ENCODE assay signal across 8 mouse cellular contexts in genomic region chr9:65667701-65668100, GRCm38 (mm10). TPM values are rescaled to one million over a fixed set of nuclear protein-coding genes. Genes with fewer than 3 reads are reported as not detected.
DNase-seq lines count a peak whose midpoint lies in the region; ATAC-seq lines count a peak whose summit lies in the region.

TSS of gene Oaz2 (plus strand) at chr9:65668001.

- DNase-seq in kidney, adult 9 months = no peak
- no peak for DNase-seq in adrenal gland, postnatal 4 days (ENCODE audit: low spot score in 2 of 2)
- DNase-seq in layer of hippocampus, postnatal 14 days (ENCODE audit: low spot score in 2 of 2) = no peak
- no peak for DNase-seq in midbrain, embryonic 14.5 days
- no peak for DNase-seq in cerebellum, postnatal 4 days (ENCODE audit: low spot score in 2 of 2)
- no peak for DNase-seq in thymus, postnatal 4 days

- no peaks in the 10 kb centered on the region for H3K27me3 ChIP-seq in kidney, embryonic 16.5 days (ENCODE audit: insufficient read depth, low read length)
- no peaks in the 10 kb centered on the region for H3K27me3 ChIP-seq in midbrain, embryonic 14.5 days (ENCODE audit: control insufficient read depth, insufficient read depth, low read length)

- no peak within 1 kb of the TSS for H3K9ac ChIP-seq in kidney, embryonic 16.5 days (replicated peaks; ENCODE audit: low read length)
- no peak within 1 kb of the TSS for H3K9ac ChIP-seq in midbrain, embryonic 14.5 days (replicated peaks; ENCODE audit: low read length)

- H3K27ac ChIP-seq in kidney, embryonic 16.5 days (ENCODE audit: low read length) = no peak within 1 kb of the TSS
- H3K27ac ChIP-seq in midbrain, embryonic 14.5 days (replicated peaks; ENCODE audit: low read depth, low read length) = no peak within 1 kb of the TSS

- H3K4me3 ChIP-seq in kidney, embryonic 16.5 days (ENCODE audit: low read length) = no peak within 1 kb of the TSS
- H3K4me3 ChIP-seq in midbrain, embryonic 14.5 days (replicated peaks; ENCODE audit: low read depth, low read length) = no peak within 1 kb of the TSS

- no peaks in the 10 kb centered on the region for H3K9me3 ChIP-seq in kidney, embryonic 16.5 days (ENCODE audit: low read length)
- H3K9me3 ChIP-seq in midbrain, embryonic 14.5 days (ENCODE audit: control insufficient read depth, low read length) = no peaks in the 10 kb centered on the region

- no peaks in the 10 kb centered on the region for H3K36me3 ChIP-seq in kidney, embryonic 16.5 days (ENCODE audit: insufficient read depth, low read length)
- H3K36me3 ChIP-seq in midbrain, embryonic 14.5 days (ENCODE audit: control insufficient read depth, insufficient read depth, low read length) = no peaks in the 10 kb centered on the region

- ATAC-seq in kidney, embryonic 16.5 days (ENCODE audit: low FRiP score, low TSS enrichment) = no peak
- ATAC-seq in granulocyte monocyte progenitor cell, adult 5-6 weeks (replicated peaks; ENCODE audit: poor library complexity, severe bottlenecking) = no peak
- no peak for ATAC-seq in midbrain, embryonic 14.5 days (ENCODE audit: low FRiP score, low TSS enrichment)

- WGBS in kidney, embryonic 16.5 days = 91% methylated on average over 8 of the region's 8 CpGs
- WGBS in midbrain, embryonic 14.5 days = 94% methylated on average over 8 of the region's 8 CpGs

- H3K4me2 ChIP-seq in kidney, embryonic 16.5 days (replicated peaks; ENCODE audit: low read depth, low read length) = no peak within 1 kb of the TSS
- no peak within 1 kb of the TSS for H3K4me2 ChIP-seq in midbrain, embryonic 14.5 days (ENCODE audit: low read length)

- H3K4me1 ChIP-seq in kidney, embryonic 16.5 days (ENCODE audit: insufficient read depth, low read length) = peaks cover 7% of the 10 kb centered on the region; the same call in 1 of the 2 replicates
- H3K4me1 ChIP-seq in midbrain, embryonic 14.5 days (ENCODE audit: control insufficient read depth, insufficient read depth, low read length) = no peaks in the 10 kb centered on the region

RNA-seq across cellular contexts. Expression of gene Oaz2, which starts in this region (rescaled TPM):
- 317 and 362 TPM in 2 replicates for polyA plus RNA-seq in kidney, embryonic 16.5 days (2015; fragmentation: Nextera tagmentation; extraction: Ambion mirVana)
- total RNA-seq in adrenal gland, postnatal 4 days (2021) = 100 to 1,000 TPM; 173 to 180 TPM
- 33.6 and 40.3 TPM in 2 replicates for total RNA-seq in granulocyte monocyte progenitor cell, adult 5-6 weeks (2014; fragmentation: Nextera tagmentation)
- total RNA-seq in granulocyte monocyte progenitor cell, adult 5-6 weeks (2017) = 35.3 and 44.5 TPM in 2 replicates
- 100 to 1,000 TPM; 213 to 221 TPM for total RNA-seq in layer of hippocampus, postnatal 14 days (2021)
- polyA plus RNA-seq in midbrain, embryonic 14.5 days (2014; fragmentation: Nextera tagmentation; extraction: Ambion mirVana) = 258 and 300 TPM in 2 replicates
